Mouse (Mus musculus) myocyte (in vitro differentiated cells): Measurements from ENCODE around the gene Rnf186.

ENCODE experiments used
- POLR2A ChIP-seq: IDR thresholded peaks from one replicate; pipeline ENCODE4 v1.6.1; 2011; ENCODE audit warnings: low read depth, mild to moderate bottlenecking, control low read depth, moderate library complexity; ENCODE audit not compliant: insufficient read length
- TCF12 ChIP-seq: IDR thresholded peaks from one replicate; pipeline ENCODE4 v1.6.1; 2011; ENCODE audit warnings: mild to moderate bottlenecking, control low read depth; ENCODE audit not compliant: poor library complexity, insufficient read depth, severe bottlenecking
- USF1 ChIP-seq: IDR thresholded peaks from one replicate; pipeline ENCODE4 v1.6.1; 2011; ENCODE audit warnings: low read depth, mild to moderate bottlenecking, control low read depth, moderate library complexity

- TF ChIP-seq POLR2A: no peak
- TF ChIP-seq USF1: no peak
- no peak for TF ChIP-seq TCF12
Measured at GRCm38 (mm10) chr4:138925561-138925960, 41.4 kb upstream of the Rnf186 start.
